Mouse (Mus musculus): ENCODE results near the gene Kmt2e. TPM values are rescaled to one million over a fixed set of nuclear protein-coding genes. Genes with fewer than 3 reads are reported as not detected.
"Not testable (repeated sequence)": the region's sequence is repeated elsewhere in the genome, so short reads cannot be mapped to it uniquely, and the experiment has no call there.

Kmt2e gene
- polyA plus RNA-seq, 1 experiment, result 315 TPM

DNA sequence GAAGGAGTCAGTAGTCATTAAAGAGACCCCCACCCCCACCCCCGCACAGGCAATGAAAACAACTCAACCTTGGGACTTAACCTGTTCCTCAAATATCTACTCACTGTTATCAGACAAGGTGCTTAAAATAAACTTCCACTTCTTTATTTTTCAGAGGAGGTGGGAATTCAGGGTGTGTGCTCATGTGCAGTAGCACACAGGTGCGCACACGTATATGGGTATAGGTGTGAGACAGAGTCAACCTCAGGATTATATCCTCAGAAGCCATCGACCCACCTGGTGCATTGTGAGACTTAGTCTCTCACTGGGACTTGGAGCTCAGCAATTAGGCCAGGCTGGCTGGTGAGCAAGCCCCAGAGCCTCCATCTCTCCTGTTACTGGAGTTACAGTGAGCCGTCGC lies 96.9 kb downstream of the Kmt2e start:
- no peak overlapping the region for H3K27ac ChIP-seq (ENCODE audit: insufficient read depth, low read depth, low read length)
- H3K4me1 ChIP-seq (ENCODE audit: control insufficient read depth, insufficient read depth, low read length), result peaks cover 5% of the 10 kb centered on the region
- 92% methylated on average over 6 of the region's 6 CpGs for WGBS
- H3K4me3 ChIP-seq (ENCODE audit: insufficient read depth, low read depth, low read length), result no peak overlapping the region
- TF ChIP-seq POLR2A (IDR thresholded peaks at IDR 0.05; ENCODE audit: insufficient read depth, low read depth, low read length), result no peak
- no peak for TF ChIP-seq CTCF (IDR thresholded peaks at IDR 0.05; ENCODE audit: insufficient read depth, low read depth, low read length)

DNA sequence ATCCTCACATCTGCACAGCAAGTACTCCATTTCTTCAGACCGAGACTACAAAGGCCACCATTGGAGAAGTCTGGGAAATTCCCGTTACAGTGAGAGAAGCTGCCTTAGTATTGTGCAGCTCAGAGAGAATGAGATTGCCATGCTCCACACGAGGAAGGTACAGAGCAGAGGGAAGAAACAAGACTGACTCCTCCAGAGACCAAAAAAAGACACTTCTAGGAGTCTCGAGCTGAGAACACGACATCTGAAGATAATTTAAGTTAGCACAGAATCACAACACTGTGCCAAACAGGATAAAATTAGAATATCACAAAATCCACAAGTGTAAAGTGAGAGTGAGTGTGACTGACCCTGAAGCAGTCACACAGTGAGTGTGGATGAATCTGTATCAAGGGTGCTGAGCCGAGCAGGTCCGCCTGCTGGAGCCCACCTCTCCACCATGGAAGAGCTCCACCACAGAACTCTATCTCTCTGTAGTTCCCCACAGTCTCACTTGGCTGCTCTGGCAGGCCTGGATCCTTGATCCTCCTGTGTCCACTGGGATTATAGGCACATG lies 97.4 kb downstream of the Kmt2e start:
- no peak for TF ChIP-seq POLR2A (IDR thresholded peaks at IDR 0.05; ENCODE audit: insufficient read depth, low read depth, low read length)
- TF ChIP-seq CTCF (IDR thresholded peaks at IDR 0.05; ENCODE audit: insufficient read depth, low read depth, low read length), result no peak
- Histone ChIP-seq H3K27ac (ENCODE audit: insufficient read depth, low read depth, low read length) (no peak overlapping the region), H3K4me1 (ENCODE audit: control insufficient read depth, insufficient read depth, low read length) (peaks cover 5% of the 10 kb centered on the region), H3K4me3 (ENCODE audit: insufficient read depth, low read depth, low read length) (no peak overlapping the region)
- 65% methylated on average over 7 of the region's 7 CpGs for WGBS

DNA sequence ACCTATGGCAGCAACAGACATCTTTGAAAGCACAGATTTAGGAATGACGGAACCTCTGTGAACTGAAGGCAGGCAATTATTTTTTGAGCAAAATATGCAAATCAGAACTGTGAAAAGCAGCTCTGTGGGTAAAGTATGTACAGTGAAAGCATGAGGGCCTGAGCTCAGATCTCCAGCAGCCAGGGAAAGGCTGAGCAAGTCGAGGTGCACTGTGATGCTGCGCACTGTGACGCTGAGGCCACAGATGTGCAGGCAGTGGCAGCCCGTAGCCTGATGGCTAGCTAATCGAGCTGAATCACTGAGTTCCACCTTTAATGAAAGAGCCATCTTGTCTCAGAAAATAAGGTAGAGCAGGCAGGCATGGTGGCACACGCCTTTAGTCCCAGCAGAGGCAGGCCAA lies 101.5 kb downstream of the Kmt2e start:
- Histone ChIP-seq H3K4me3 (ENCODE audit: insufficient read depth, low read depth, low read length) (no peak overlapping the region), H3K4me1 (ENCODE audit: control insufficient read depth, insufficient read depth, low read length) (peaks cover 5% of the 10 kb centered on the region), H3K27ac (ENCODE audit: insufficient read depth, low read depth, low read length) (no peak overlapping the region)
- WGBS, result 59% methylated on average over 7 of the region's 7 CpGs
- no peak for TF ChIP-seq POLR2A (IDR thresholded peaks at IDR 0.05; ENCODE audit: insufficient read depth, low read depth, low read length)
- no peak for TF ChIP-seq CTCF (IDR thresholded peaks at IDR 0.05; ENCODE audit: insufficient read depth, low read depth, low read length)

GRCm38 (mm10) chr5:23551687-23552086 lies 117.4 kb downstream of the Kmt2e start:
- Histone ChIP-seq H3K27ac (ENCODE audit: insufficient read depth, low read depth, low read length) (no peak overlapping the region), H3K4me3 (ENCODE audit: insufficient read depth, low read depth, low read length) (no peak overlapping the region), H3K4me1 (ENCODE audit: control insufficient read depth, insufficient read depth, low read length) (no peaks in the 10 kb centered on the region; the same call in 1 of the 2 replicates)
- no peak for TF ChIP-seq CTCF (IDR thresholded peaks at IDR 0.05; ENCODE audit: insufficient read depth, low read depth, low read length)
- TF ChIP-seq POLR2A (IDR thresholded peaks at IDR 0.05; ENCODE audit: insufficient read depth, low read depth, low read length), result no peak
- WGBS, result 78% methylated on average over 5 of the region's 5 CpGs

GRCm38 (mm10) chr5:23553338-23553737 lies 119.1 kb downstream of the Kmt2e start:
- WGBS, result 76% methylated on average over 3 of the region's 3 CpGs

More at GRCm38 (mm10) chr5:23553338-23553737, 119.1 kb downstream of the Kmt2e start:
- H3K27ac ChIP-seq (ENCODE audit: insufficient read depth, low read depth, low read length); H3K4me1 ChIP-seq (ENCODE audit: control insufficient read depth, insufficient read depth, low read length); H3K4me3 ChIP-seq (ENCODE audit: insufficient read depth, low read depth, low read length): not testable (repeated sequence)

Data from olfactory bulb, adult 2 months (tissue).